Mouse (Mus musculus) testis, adult 2 months (tissue): ENCODE measurements at regions not wholly inside any gene's neighbourhood (a gene's known extent, or its start where the extent isn't known, plus 50 kb on each side); places are given as distances from the start of the nearest gene placed in this dataset.
A peak's percentile ranks its signal among the peaks of the same experiment; 100 is the strongest.

Source experiments
- H3K27ac ChIP-seq: fragments of 200-500 bp; 2 replicates; pipeline ENCODE4 v1.5.1; 2012; ENCODE audit warnings: low read depth, low read length; ENCODE audit not compliant: control insufficient read depth, insufficient read depth
- H3K27me3 ChIP-seq: fragments of 200-500 bp; 2 replicates; pipeline ENCODE4 v1.6.1; 2012; ENCODE audit warnings: mild to moderate bottlenecking, low read length, moderate library complexity; ENCODE audit not compliant: control insufficient read depth, insufficient read depth
- H3K36me3 ChIP-seq: fragments of 200-500 bp; 2 replicates; pipeline ENCODE4 v1.6.1; 2012; ENCODE audit warnings: mild to moderate bottlenecking, low read length; ENCODE audit not compliant: control insufficient read depth, insufficient read depth
- H3K4me1 ChIP-seq: fragments of 200-500 bp; 2 replicates; pipeline ENCODE4 v1.6.1; 2012; ENCODE audit warnings: low read length; ENCODE audit not compliant: control insufficient read depth, insufficient read depth
- H3K4me3 ChIP-seq: fragments of 200-500 bp; 2 replicates; pipeline ENCODE4 v1.5.1; 2012; ENCODE audit warnings: low read depth, mild to moderate bottlenecking, low read length, moderate library complexity, mixed read lengths; ENCODE audit not compliant: control insufficient read depth
- CTCF ChIP-seq: fragments of 200-500 bp; IDR thresholded peaks from 2 replicates; pipeline ENCODE4 v1.5.1; 2012; ENCODE audit warnings: low read depth, mild to moderate bottlenecking, inconsistent platforms, low read length, moderate library complexity; ENCODE audit not compliant: control insufficient read depth, insufficient read depth, insufficient replicate concordance
- POLR2A ChIP-seq: fragments of 200-500 bp; IDR thresholded peaks from 2 replicates; pipeline ENCODE4 v1.6.1; 2012; ENCODE audit warnings: low read depth, mild to moderate bottlenecking, inconsistent platforms, low read length, moderate library complexity; ENCODE audit not compliant: control insufficient read depth

DNA sequence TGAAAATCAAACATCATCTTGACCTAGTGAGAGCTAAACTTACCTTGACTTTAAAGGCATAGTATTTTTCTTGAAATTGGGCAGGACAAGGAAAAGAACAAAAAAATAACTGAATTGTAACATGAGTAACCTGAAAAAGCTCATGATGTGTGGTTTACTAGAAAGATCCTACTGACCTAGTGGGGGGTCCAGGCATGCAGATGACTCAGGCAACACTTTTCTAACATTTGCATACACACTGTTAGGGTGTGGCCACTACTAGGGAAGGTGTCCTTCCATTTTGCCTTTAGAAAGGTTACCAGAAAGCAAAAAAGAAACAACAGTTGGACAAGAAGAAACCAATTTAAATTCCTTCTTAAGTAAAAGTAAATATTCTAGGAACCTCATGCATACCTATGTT, 347.3 kb upstream of the Cobl start:
- Histone ChIP-seq H3K4me1 (no peaks in the 10 kb centered on the region), H3K27ac (no peak overlapping the region)
- TF ChIP-seq POLR2A (no peak), CTCF (no peak)

DNA sequence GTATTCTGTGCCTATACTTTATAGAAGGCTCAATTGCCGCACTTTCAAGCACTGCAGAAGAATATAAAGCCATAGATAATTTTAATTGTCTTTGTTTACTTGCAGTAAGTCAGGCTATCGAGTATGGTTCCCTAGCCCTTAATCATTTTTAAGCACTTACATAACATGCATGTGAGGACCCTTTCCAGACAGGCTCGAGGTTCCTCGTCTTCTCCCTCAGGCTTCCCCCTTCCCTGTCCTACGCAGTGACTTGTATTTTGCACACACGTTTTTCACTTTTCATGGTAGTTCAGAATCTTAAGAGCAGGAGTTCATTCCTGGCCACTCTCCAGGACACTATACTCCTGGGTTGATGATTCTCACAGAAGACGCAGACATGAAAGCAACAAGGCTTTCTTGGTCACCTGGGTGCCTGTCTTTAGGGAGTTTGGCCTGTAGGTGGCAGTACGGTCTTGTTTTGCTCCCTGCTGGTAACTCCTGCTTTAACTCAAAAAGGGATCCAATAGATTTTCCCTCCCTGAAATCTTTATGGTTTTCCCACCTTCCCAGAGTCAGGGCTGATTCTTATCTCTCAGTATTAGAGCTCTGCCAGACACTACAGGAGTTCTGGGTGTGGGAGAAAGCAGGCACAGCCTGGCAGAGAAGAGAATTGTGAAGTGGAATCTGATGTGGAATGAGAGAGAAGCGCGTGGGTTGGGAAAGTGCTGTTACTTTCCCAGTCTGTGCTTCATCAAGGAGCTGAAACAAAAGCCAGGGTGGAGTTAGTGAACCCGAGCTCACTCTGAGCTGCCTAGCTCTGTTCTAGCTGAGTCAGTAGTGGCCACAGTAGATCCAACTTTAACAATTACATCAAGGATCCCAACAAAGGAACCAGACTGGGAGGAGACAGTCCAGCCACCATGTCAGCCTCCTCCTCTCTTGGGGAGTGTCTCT, 346.5 kb upstream of the Cobl start:
- no peaks in the 10 kb centered on the region for H3K27me3 ChIP-seq
- H3K4me3 ChIP-seq, result no peak overlapping the region
- no peak overlapping the region for H3K27ac ChIP-seq
- H3K36me3 ChIP-seq, result no peaks in the 10 kb centered on the region
- H3K4me1 ChIP-seq, result no peaks in the 10 kb centered on the region
- TF ChIP-seq CTCF, result peak; percentile 30; the same call in 1 of the 2 replicates
- no peak for TF ChIP-seq POLR2A

More for the DNA sequence above, 347.3 kb upstream of the Cobl start:
- Histone ChIP-seq H3K36me3 (no peaks in the 10 kb centered on the region), H3K4me3 (no peak overlapping the region), H3K27me3 (no peaks in the 10 kb centered on the region)
